Mouse (Mus musculus) adrenal gland, postnatal 25 days (tissue): ENCODE measurements at regions not wholly inside any gene's neighbourhood (a gene's known extent, or its start where the extent isn't known, plus 50 kb on each side); places are given as distances from the start of the nearest gene placed in this dataset.
"Not testable (repeated sequence)": the region's sequence is repeated elsewhere in the genome, so short reads cannot be mapped to it uniquely, and the experiment has no call there.

Experiments used
- DNase-seq: peaks from one replicate; pipeline ENCODE4 v3.0.0; 2021; ENCODE audit warnings: mixed read lengths

DNA sequence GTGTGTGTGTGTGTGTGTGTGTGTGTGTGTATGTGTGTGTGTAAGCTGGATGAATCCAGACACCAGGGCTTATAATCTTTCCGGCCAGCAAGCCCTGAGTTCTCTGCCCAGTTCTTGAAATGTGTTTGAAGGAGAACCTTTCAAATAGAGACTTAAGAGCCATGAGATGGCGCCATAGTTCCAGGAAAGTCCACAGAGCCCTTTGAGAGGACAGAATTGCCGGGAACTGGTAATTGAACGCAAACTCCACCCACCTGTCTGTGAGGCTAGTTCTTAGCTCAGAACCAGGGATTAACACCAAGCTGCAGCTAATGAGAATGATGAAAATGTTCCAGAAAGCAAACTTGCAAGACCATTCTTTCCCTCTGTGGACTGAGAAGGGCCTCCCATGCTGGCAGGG lies 72.2 kb downstream of the Trim42 start:
- DNase-seq: no peak

DNA sequence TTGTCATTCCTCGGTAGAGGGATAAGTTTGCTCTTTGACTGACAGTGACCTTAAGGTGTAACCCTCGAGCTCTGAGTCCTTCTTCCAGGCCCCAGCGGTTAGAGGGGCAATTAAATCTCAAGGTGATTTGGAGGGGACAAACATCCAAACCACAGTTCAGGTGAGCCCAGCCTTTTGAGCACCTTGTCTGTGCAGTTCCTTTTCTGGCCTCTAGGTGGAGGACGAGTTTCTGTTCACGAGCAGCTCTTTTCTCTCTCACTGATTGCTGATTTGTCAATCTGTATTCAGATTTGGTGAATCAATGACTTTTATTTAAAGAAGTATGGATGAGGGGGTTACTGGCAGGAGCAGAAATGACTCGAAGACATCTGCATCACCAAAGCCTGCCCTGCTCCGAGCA lies 74.0 kb downstream of the Trim42 start:
- peak; percentile 33 for DNase-seq

DNA sequence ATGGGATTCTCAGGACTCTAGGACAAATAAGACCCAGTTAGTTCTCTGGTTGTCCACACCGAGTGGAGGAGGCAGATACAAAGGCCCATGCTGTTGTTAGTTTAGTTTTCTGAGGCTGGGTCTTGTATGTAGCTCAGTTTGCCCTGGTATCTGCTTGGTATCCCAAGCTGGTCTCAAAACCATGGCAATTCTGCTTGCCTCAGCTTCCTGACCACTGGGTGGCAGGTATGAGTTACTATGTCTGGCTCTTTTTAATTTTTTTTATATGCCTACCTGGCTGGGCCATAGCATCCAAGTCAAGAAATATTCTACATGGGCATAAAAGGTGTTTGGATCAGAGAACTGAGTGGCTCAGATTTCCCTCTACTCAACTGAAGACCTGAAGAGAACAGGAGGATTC lies 77.9 kb downstream of the Trim42 start:
- no peak for DNase-seq

GRCm38 (mm10) chr9:97284282-97284802 lies 85.4 kb downstream of the Trim42 start:
- DNase-seq: no peak

DNA sequence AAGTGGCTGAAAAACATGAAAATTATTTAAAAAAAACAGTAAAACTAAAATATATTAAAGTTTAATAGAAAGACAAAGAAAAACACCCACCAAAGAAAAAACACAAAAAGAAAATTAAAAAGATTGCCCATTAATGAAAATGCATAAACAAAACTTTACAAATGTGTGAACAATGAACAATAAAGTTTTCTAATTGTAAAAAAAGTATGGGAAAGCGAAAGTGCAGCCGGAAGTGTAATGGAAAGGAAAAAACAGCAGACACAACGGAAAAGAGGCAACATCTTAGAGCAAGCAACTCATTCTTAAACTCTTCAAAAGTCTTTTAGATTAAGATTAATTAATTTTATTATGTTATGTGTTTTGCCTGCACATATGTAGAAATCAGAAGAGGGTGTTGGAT lies 87.7 kb downstream of the Trim42 start:
- DNase-seq: no peak

DNA sequence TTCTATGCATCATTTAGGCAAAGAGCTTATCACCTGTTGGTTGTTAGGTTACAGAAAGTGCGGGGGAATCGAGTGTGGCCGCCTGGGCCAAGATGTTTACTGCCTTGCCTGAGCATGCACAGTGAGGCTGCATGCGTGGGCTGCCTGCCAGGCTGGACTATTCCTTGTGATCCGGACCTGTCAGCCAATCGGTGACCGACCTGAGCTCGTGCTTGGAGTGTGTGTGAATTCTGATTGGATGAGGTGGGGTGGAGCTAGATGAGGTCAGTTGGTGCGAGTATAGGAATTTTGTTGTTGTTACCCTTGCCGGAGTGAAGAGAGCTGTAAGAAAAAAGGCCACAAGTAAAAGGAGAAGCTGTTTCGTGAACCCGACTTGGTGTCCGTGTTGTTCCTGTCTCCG lies 94.3 kb downstream of the Trim42 start:
- DNase-seq: not testable (repeated sequence)

- no peak for DNase-seq
These were observed 95.9 kb downstream of the Trim42 start for GRCm38 (mm10) chr9:97273891-97274290.

GRCm38 (mm10) chr9:97272061-97272460 lies 97.7 kb downstream of the Trim42 start:
- no peak for DNase-seq

DNA sequence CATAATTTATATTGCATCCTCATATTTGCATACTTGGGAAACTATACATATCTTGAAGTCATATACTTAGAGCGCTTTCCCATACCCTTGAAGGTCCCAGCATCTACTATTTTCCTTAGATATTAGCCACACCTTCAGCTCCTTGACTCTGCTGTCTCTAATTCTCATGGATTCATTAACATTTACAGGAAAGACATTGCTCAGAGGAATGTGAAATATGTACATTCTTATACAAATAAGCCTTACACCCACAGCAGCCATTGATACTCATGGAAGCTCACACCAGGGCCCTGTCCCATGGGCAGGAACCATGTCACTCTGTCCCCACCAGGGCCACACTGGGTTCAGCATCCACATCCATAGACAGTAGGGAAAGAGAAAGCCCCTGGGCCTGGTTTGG lies 122.1 kb downstream of the Trim42 start:
- DNase-seq: no peak

- DNase-seq: no peak
These were observed 115.1 kb upstream of the Slc25a36 start for GRCm38 (mm10) chr9:97226074-97226473.

DNA sequence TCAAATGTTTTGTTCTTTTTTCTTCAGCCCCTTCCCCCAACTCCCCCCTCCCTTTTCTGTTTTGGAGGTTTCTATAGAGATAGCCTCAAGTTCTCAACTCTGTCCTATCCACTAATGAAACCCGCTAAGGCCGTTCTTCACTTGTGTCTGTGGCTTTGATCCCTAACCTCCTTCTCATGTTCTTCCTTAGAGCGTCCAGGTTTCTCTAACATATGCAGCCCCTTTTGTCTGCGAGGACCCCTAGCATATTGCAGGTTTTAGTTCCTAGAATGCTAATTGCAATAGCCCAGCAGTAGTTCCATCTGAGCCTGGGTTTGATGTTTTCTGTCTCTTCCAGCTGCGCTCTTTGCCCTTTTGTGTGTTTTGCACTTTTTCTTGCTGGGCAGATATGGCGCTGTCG lies 113.6 kb upstream of the Slc25a36 start:
- DNase-seq: no peak

- DNase-seq: no peak
These were observed 103.8 kb upstream of the Slc25a36 start for GRCm38 (mm10) chr9:97214806-97215205.

DNA sequence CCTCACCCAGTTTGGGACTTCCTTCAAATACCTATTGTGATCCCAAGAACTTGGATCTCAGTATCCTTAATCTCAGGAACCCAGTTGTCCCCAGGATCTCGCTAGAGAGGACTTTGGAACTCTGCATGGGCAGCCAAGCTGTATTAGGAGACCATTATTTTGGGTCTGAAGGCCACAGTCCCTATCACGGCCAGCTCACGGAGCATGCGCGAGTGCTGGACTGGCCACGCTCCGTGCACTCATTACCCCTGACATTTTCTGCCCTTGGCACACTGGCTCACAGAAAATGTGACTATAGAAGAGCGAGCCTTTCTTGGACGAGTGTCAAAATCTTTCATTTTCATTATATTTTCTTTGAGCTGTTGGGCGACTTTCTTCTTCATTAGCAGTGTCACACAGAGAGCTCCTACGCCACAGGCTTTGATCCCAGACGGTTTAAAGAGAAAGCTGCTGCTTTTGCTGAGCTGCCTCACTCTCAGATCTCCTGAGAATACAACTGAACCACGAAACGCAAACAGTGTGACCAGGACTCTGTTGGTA lies 79.4 kb upstream of the Slc25a36 start:
- peak; percentile 58 for DNase-seq

GRCm38 (mm10) chr9:97189646-97190045 lies 78.7 kb upstream of the Slc25a36 start:
- no peak for DNase-seq

DNA sequence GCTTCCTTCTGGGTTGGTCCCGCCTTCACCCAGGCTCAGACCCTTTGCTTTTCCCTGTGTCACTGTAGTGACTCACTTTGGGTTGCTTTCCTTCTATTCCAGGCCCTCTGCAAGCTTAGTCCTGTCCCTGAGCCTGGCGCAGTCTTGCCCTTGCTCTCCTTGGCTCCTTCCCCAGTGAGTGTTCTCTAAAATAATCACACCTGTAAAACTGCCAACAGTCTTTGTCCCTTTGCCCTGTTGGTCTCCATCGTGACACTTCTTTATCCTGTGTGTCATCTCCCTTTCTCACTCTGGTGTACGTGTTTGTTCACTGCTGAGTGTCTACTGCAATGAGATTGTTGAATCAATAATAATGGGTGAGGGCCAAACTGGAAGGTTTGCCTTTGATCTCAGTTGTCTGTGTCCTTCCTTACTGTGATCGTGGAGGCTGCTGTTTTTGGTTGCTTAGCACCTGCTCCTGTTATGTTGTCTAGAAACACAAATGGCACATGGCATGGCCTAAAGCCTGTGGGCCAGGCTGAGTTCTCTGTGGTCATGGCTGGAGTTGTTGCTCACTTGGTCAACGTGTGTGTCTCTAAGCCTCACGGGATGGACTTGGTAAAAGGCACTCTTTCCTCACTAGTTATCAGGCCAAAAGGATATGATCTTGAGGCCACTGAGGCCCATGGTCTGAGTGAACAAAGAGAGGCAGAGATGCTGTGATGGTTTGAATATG lies 77.8 kb upstream of the Slc25a36 start:
- DNase-seq: peak; percentile 14

DNA sequence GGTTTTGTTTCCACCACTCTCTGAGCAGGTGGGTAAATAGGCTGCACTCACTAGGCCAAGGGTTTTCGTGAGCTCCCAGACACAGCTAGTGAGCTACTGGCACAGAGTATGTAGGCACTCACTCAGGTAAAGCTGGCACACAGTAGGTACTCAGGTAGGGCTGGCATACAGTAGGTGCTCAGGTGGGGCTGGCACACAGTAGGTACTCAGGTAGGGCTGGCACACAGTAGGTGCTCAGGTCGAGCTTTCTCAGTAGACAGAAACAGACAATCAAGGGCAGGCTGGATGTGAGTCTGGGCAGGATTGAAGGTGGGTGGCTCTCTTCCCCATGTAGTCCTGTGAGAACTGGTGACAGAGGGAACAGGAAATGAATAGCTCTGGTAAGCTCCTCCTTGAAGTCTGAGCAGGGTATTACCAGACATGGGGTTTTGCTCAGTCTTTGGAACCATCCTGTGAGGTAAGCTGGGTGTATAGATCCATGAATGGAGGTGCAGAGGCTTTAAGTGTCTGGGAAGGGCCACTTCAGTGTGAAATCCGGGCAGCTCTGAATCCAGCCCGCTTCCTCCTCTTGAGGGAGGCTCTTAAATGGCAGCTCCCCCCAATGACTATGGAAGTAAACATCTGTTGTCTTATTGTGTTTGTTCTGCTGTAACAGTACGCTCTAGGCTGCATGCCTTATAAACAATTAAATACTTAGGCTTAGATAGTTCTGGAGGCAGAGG lies 62.4 kb upstream of the Slc25a36 start:
- no peak for DNase-seq

DNA sequence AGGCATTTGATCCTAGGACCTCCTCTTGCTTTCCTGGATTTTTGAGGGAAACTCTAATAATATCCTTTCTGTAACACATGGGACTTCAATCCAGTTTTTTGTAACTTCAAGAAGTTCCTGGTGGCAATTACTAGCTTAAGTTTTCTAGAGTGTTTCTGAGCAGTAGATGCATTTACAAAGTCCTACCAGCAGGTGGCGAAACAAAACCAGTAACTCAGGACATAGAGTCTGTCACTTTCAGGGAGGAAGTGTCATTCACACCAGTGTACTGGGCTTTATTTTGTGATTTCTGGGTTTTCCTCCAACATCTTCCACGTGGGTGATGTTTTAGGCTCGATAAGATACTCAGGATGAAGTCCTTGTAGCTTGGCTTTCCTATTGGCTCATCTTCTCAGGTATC lies 61.1 kb upstream of the Slc25a36 start:
- peak; percentile 32 for DNase-seq

GRCm38 (mm10) chr9:97171484-97171883 lies 60.5 kb upstream of the Slc25a36 start:
- no peak for DNase-seq

DNA sequence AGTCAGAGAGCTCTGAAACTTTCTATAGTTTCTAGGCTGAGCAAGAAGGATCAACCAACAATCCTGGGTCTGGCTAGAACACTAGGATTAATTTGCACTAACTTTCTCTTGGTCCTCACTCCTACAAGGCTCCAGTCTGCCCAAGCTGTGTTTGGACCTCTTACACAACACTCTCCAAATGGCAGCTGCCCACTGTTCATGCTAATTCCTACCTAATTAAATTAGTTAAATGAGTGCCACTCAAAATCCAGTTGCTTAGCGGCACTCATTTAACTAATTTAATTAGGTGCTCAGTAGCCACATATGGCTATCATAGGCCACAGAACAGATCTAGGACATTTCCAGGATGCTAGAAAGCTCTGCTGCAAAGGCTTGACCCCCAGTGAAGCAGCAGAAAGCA lies 59.9 kb upstream of the Slc25a36 start:
- DNase-seq: no peak

DNA sequence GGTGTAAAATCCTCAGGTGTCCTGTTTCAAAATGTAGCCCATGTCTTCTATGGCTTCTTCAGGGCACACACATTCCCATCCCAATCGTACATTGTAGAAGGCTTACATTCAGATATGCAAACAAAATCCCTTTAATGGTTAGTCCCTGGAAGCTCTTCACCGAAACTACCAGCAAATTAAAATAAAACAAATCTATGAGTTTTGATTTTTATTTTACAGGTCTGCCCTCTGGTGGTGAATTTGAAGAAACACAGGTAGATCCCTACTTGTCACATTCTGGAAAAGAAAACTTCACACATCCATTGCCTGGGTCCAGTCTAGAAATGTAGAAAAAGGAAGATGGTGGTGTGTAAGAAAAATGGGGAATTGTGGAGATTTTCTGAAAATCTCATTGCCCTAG lies 51.5 kb upstream of the Slc25a36 start:
- no peak for DNase-seq
